Mouse (Mus musculus) heart, embryonic 13.5 days (tissue): ENCODE measurements around the gene Nup210. TPM values are rescaled to one million over a fixed set of nuclear protein-coding genes. Genes with fewer than 3 reads are reported as not detected.
"Not testable (repeated sequence)": the region's sequence is repeated elsewhere in the genome, so short reads cannot be mapped to it uniquely, and the experiment has no call there.

Source experiments
- ATAC-seq: fragments of 200-750 bp; cut with Nextera tagmentation; 2 replicates; pipeline ENCODE4 v1.8.0; 2017; ENCODE audit warnings: moderate TSS enrichment; ENCODE audit not compliant: insufficient number of reproducible peaks, low FRiP score, low TSS enrichment; ENCODE audit errors: extremely low read depth
- H3K27ac ChIP-seq: fragments of 300-500 bp; sonication (generic); replicated peaks from 2 replicates; pipeline ENCODE4 v1.5.1; 2015; ENCODE audit warnings: moderate library complexity, mild to moderate bottlenecking, inconsistent platforms
- H3K27me3 ChIP-seq: fragments of 300-500 bp; sonication (generic); replicated peaks from 2 replicates; pipeline ENCODE4 v1.6.1; 2015; ENCODE audit warnings: mild to moderate bottlenecking, inconsistent platforms
- H3K36me3 ChIP-seq: fragments of 300-500 bp; sonication (generic); 2 replicates; pipeline ENCODE4 v1.6.1; 2015; ENCODE audit warnings: mild to moderate bottlenecking, inconsistent platforms
- H3K4me1 ChIP-seq: fragments of 300-500 bp; sonication (generic); 2 replicates; pipeline ENCODE4 v1.6.1; 2015; ENCODE audit warnings: inconsistent platforms
- H3K4me2 ChIP-seq: fragments of 300-500 bp; sonication (generic); 2 replicates; pipeline ENCODE4 v1.6.1; 2015; ENCODE audit warnings: inconsistent platforms, mild to moderate bottlenecking, moderate library complexity
- H3K4me3 ChIP-seq: fragments of 300-500 bp; sonication (generic); 2 replicates; pipeline ENCODE4 v1.5.1; 2015; ENCODE audit warnings: moderate library complexity, mild to moderate bottlenecking, inconsistent platforms
- H3K9ac ChIP-seq: fragments of 300-500 bp; sonication (generic); 2 replicates; pipeline ENCODE4 v1.6.1; 2015; ENCODE audit warnings: inconsistent platforms, mild to moderate bottlenecking, moderate library complexity
- H3K9me3 ChIP-seq: fragments of 300-500 bp; sonication (generic); 2 replicates; pipeline ENCODE4 v1.6.1; 2016; ENCODE audit warnings: inconsistent platforms
- WGBS: fragments of 180-500 bp; shearing (Covaris S2); methylation state at CpG from one replicate; pipeline ENCODE4 v1.1.7; 2015; ENCODE audit warnings: mixed read lengths; 5-methylcytosine and 5-hydroxymethylcytosine counted together
- polyA plus RNA-seq: library from polyadenylated mRNA; unstranded; fragments of >200 nt; fragmentation: Nextera tagmentation; extraction: Ambion mirVana; gene quantifications from 2 replicates; pipeline ENCODE4 v1.2.1, GENCODE M21; 2015

The Nup210 gene
- polyA plus RNA-seq, 1 experiment from 2014 or later, result 7.6 TPM

DNA sequence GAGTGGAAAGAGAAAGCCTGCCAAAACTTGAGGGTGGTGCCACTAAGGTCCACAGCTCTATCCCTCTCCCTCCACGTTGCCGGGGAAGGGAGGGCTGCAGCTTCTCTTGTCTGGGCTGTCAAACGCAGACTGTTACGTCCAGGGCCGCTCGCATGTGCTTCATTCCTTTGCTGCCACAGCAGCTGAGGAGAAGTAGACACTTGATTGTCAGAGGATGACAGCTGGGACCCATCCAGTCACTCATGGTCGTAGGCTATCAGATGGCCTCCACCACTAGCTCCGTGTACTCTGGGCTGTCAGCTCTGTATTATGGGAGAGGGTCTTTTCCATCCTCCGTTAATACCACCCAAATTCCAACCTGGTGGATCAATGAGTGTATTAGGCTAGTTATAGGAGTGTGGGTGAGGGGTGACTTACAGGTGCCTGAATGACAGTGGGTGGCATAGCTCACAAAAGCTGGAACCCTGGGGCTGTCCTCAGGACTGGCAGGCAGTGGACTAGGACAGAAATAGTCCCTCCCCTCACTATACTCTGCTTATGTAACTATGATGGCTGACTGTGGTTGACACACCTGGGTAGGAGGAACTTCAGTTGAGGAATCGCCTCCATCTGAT, 20.8 kb upstream of the Nup210 start:
- no peaks in the 10 kb centered on the region for H3K9me3 ChIP-seq
- H3K36me3 ChIP-seq, result no peaks in the 10 kb centered on the region
- H3K27ac ChIP-seq, result no peak overlapping the region
- no peak overlapping the region for H3K9ac ChIP-seq
- peaks cover 5% of the 10 kb centered on the region for H3K4me1 ChIP-seq
- 42% methylated on average over 10 of the region's 10 CpGs for WGBS
- no peak overlapping the region for H3K4me2 ChIP-seq
- H3K4me3 ChIP-seq, result no peak overlapping the region
- ATAC-seq, result no peak
- peaks cover 37% of the 10 kb centered on the region for H3K27me3 ChIP-seq

DNA sequence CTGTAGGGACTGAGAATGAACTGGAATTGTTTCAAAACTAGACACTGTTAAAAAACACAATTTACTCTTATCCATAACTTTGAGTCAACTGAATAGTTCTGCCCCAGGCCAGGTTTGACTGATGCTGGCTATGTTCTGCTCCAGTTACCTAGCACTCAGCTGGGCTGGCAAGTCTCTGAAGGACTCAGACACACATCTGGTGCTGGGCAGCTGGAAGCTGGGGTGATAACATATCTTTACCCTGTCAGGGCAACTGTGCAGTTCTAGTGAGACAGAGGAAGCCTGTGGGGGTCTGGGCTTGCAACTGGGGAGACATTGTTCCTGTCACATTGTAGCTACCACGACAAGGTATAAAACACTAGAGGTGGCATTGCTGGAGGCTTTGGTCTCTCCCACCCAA, 14.2 kb upstream of the Nup210 start:
- Histone ChIP-seq H3K36me3 (no peaks in the 10 kb centered on the region), H3K4me1 (peaks cover 11% of the 10 kb centered on the region), H3K27me3 (peaks cover 40% of the 10 kb centered on the region), H3K9me3 (no peaks in the 10 kb centered on the region), H3K9ac (no peak overlapping the region), H3K27ac (no peak overlapping the region), H3K4me2 (no peak overlapping the region), H3K4me3 (no peak overlapping the region)
- no peak for ATAC-seq
- WGBS, result 20% methylated on average over 1 of the region's 1 CpGs

DNA sequence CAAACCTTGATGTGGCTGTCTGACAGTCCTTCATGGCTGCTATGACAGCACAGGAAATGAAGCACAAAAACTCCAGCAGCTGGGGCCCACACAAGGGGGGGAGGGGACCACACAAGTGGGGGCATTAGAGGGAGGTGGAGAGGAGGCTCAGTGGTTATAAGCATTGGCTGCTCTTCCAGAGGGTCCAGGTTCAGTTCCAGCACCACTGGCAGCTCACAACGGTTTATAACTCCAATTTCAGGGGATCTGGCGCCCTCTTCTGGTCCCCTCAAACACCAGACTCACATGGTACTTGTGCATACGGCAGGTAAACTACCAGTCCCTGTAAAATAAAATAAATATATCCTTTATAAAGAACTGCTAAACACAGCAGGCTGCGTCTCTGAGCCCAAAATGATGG, 12.4 kb upstream of the Nup210 start:
- no peaks in the 10 kb centered on the region for H3K36me3 ChIP-seq
- H3K27ac ChIP-seq, result no peak overlapping the region
- H3K4me2 ChIP-seq, result no peak overlapping the region
- no peak for ATAC-seq
- no peak overlapping the region for H3K9ac ChIP-seq
- H3K4me3 ChIP-seq, result no peak overlapping the region
- H3K9me3 ChIP-seq, result no peaks in the 10 kb centered on the region
- WGBS, result 45% methylated on average over 4 of the region's 4 CpGs
- H3K27me3 ChIP-seq, result peaks cover 33% of the 10 kb centered on the region
- H3K4me1 ChIP-seq, result peaks cover 26% of the 10 kb centered on the region

DNA sequence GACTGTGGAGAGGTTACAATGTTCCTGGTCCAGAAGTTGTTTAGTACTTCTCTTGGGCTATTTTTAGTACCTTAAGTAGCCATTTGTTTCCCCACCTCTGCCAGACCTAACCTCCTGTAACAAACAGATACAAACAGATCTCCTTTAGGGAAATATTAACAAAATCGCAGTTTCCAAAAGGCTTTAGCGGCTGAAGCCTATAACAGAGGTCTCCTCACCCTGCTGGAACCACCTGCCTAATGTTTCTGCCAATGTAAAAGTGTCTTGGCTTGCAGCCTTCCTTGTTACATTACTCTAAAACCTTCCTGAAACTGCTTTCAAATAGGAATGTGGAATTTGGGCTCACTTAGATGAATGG, 8.6 kb upstream of the Nup210 start:
- Histone ChIP-seq H3K4me1 (peaks cover 17% of the 10 kb centered on the region), H3K27me3 (peaks cover 22% of the 10 kb centered on the region), H3K27ac (no peak overlapping the region), H3K36me3 (no peaks in the 10 kb centered on the region), H3K9me3 (no peaks in the 10 kb centered on the region), H3K9ac (no peak overlapping the region), H3K4me2 (0 out of 2 replicates have a peak overlapping the region, but pooled peaks have one; percentile 3), H3K4me3 (no peak overlapping the region)
- 60% methylated on average over 2 of the region's 2 CpGs for WGBS
- ATAC-seq, result no peak

DNA sequence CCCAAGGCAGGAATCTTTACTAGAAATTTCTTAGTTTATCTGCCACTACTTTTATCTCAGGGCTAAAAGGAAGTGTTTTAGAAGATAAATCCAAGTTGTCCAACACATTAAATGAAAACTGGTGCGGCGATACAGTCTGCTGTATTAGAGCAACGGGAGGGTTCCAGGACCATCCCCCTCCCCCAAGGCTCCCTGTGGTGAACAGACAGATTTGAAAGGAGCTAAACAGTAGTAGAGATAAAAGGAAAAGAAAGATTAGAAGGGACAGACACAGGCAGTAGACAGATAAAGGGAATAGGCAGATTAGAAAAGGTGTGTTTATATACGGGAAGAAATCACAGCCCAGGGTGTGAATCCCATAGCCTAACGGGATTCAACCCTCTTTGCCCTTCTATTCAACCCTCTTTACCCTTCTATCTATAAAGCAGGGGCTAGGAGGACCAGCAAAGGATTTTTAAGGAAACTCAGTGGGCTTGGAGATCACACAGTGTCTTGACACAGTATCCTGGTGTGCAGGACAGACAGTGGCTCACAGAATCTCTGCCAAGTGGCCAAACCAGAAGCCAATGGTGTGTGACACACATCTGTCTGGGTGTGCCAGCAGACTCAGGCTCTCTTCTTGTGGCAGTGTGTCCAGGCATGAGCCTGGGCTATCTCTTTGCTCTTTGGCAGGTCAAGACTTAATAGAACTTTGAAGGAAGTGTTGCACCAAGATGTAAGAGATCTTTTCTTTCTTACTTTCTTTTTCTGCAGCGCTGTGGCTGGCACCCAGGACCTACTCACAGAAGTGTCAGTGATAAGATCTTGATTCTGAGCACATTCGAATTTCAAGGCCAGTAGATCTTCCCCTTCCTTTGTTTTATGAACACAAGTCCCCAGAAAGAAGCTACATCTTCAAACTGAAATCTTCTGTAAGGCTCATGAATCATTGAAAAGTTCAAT, 7.9 kb upstream of the Nup210 start:
- Histone ChIP-seq H3K27ac (no peak overlapping the region), H3K4me2 (0 out of 2 replicates have a peak overlapping the region, but pooled peaks have one; percentile 3)

DNA sequence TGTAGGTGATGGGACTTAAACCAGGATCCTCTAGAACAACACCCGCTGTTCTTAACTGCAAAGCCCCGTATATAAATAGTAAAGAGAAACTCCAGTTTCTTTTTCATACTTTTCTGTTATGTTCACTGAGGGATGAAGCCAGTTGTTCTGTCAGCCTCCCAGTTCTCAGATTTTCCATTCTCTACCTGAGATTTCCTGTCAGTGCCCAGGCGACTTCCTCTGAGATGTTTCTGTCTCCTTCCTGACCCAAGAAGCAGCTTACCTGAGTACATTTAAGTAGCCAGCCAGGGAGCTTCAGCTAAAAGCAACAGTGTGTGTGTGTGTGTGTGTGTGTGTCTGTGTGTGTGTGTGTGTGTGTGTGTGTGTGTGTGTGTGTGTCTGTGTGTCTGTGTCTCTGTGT, 6.8 kb upstream of the Nup210 start:
- no peak for ATAC-seq
- no peaks in the 10 kb centered on the region for H3K9me3 ChIP-seq
- WGBS, result 74% methylated on average over 3 of the region's 3 CpGs

More for the DNA sequence above, 7.9 kb upstream of the Nup210 start:
- 23% methylated on average over 7 of the region's 7 CpGs for WGBS
- ATAC-seq, result no peak
- Histone ChIP-seq H3K9me3 (no peaks in the 10 kb centered on the region), H3K36me3 (no peaks in the 10 kb centered on the region), H3K4me3 (no peak overlapping the region), H3K9ac (0 out of 2 replicates have a peak overlapping the region, but pooled peaks have one; percentile 29), H3K27me3 (peaks cover 22% of the 10 kb centered on the region), H3K4me1 (peaks cover 17% of the 10 kb centered on the region)

DNA sequence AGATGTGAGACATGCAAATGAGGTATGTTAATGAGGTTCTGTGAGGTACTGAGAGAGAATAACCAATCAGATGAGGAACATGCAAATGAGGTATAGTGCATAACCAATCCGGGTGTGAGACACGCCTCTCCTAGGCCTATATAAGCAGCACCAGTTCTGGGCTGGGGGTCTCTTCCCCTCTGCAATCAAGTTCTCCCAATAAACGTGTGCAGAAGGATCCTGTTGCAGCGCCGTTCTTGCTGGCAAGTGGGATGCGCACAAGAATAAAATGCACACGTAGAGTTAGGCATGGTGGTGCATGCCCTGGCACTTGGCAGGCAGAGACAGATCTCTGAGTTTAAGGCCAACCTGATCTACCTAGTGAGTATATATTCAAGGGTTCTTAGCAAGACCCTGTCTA, 4.5 kb upstream of the Nup210 start:
- H3K4me2 ChIP-seq, H3K9me3 ChIP-seq, H3K36me3 ChIP-seq, ATAC-seq, H3K9ac ChIP-seq, H3K4me3 ChIP-seq, H3K27ac ChIP-seq: not testable (repeated sequence)
- H3K27me3 ChIP-seq, result peaks cover 16% of the 10 kb centered on the region
- H3K4me1 ChIP-seq, result peaks cover 32% of the 10 kb centered on the region
- WGBS, result 96% methylated on average over 7 of the region's 7 CpGs

More for the DNA sequence above, 6.8 kb upstream of the Nup210 start:
- H3K27me3 ChIP-seq, result peaks cover 28% of the 10 kb centered on the region
- peaks cover 17% of the 10 kb centered on the region for H3K4me1 ChIP-seq
- H3K4me3 ChIP-seq, result no peak overlapping the region
- H3K4me2 ChIP-seq, result no peak overlapping the region
- H3K9ac ChIP-seq, result no peak overlapping the region
- no peaks in the 10 kb centered on the region for H3K36me3 ChIP-seq
- no peak overlapping the region for H3K27ac ChIP-seq

DNA sequence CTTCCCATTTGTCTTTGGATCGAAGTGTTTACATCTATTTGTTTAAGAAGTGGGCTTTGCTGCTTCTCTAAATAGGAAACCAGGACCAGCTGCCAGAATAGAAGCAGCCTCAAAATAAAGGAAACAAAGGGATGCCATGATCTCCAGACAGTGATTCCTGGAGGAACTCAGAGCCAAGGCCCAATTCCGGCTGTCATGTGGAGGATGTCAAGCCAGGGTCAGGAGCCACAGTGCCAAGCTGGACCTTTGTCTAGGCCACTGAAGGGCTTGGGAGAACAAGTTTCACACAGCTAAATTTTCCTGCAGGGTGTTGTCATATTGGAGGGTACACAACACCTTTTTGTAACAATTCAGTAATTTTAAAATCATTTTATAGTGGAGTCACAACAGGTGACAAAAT, 3.6 kb upstream of the Nup210 start:
- no peak overlapping the region for H3K27ac ChIP-seq
- 82% methylated on average over 2 of the region's 2 CpGs for WGBS

DNA sequence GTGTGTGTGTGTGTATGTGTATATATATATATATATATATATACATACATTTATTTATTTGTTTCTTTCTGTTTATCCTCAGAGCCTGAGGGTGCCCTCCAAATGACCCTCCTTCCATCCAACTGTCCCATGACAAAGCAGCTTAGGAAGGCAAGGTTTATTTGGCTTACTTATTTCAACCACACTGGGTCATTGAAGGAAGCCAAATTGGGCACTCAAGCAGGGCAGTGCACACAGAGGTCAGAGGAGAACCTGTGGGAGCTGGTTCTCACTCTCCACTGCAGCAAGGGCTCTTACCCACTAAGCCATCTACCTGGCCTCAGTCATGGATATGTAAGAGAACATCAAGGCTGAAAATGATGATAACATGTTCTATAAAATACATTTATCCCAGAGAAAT, 1.9 kb upstream of the Nup210 start:
- Histone ChIP-seq H3K4me1 (peaks cover 32% of the 10 kb centered on the region), H3K4me2 (no peak overlapping the region), H3K27ac (no peak overlapping the region), H3K36me3 (no peaks in the 10 kb centered on the region), H3K9me3 (no peaks in the 10 kb centered on the region), H3K4me3 (no peak overlapping the region), H3K27me3 (peaks cover 25% of the 10 kb centered on the region), H3K9ac (no peak overlapping the region)
- no peak for ATAC-seq

More for the DNA sequence above, 3.6 kb upstream of the Nup210 start:
- no peaks in the 10 kb centered on the region for H3K36me3 ChIP-seq
- no peak for ATAC-seq
- H3K9ac ChIP-seq, result no peak overlapping the region
- H3K4me1 ChIP-seq, result peaks cover 36% of the 10 kb centered on the region
- no peak overlapping the region for H3K4me3 ChIP-seq
- H3K4me2 ChIP-seq, result no peak overlapping the region
- no peaks in the 10 kb centered on the region for H3K9me3 ChIP-seq
- H3K27me3 ChIP-seq, result peaks cover 19% of the 10 kb centered on the region

DNA sequence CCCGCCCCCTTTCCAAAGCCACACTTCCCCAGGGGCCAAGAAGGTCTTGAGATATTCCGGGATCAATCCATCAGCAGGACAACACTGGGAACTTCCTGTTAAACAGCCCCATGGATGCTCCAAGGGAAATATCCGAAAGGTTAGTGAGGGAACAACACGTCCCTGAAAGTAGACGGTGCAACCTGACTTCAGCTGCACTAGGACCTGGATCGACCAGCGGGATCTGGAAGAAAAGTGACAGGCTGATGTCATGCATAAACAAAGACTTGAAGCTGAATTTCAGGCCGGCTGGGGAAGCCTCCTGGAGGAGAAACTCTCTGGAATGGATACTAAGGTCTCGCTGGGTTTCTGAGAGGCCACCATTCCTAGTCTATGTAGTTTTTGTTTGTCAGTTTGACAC, 520 bp upstream of the Nup210 start:
- H3K27ac ChIP-seq, result peak overlapping the region; percentile 29
- peak overlapping the region; percentile 80 for H3K4me3 ChIP-seq
- ATAC-seq, result no peak
- peaks cover 32% of the 10 kb centered on the region for H3K4me1 ChIP-seq
- H3K4me2 ChIP-seq, result peak overlapping the region; percentile 99
- H3K27me3 ChIP-seq, result peaks cover 25% of the 10 kb centered on the region
- no peaks in the 10 kb centered on the region for H3K9me3 ChIP-seq
- WGBS, result 2% methylated on average over 9 of the region's 9 CpGs
- peak overlapping the region; percentile 89 for H3K9ac ChIP-seq
- H3K36me3 ChIP-seq, result no peaks in the 10 kb centered on the region

DNA sequence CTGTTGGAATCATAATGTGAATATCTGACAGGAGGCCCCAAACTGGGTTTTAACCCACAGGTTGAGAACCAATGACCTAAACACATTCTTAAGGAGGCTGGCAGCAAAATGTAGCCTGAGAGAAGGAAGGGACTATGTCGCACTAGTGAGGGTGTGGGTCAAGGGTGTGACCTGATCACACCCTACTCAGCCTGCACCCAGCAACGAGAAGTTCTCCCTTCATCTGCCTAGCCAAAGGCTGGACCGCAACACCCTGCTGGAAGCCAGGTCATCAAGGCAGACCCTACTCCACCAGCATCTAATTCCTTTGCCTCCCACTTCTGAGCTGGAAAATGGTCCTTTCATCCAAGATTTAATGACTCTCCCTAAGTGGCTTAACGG, 776 bp downstream of the Nup210 start:
- H3K36me3 ChIP-seq, result no peaks in the 10 kb centered on the region
- H3K27me3 ChIP-seq, result peaks cover 25% of the 10 kb centered on the region
- no peak for ATAC-seq
- H3K4me1 ChIP-seq, result peaks cover 32% of the 10 kb centered on the region
- WGBS, result 27% methylated on average over 4 of the region's 4 CpGs
- peak overlapping the region; percentile 80 for H3K4me3 ChIP-seq
- H3K4me2 ChIP-seq, result peak overlapping the region; percentile 99
- peak overlapping the region; percentile 89 for H3K9ac ChIP-seq
- H3K9me3 ChIP-seq, result no peaks in the 10 kb centered on the region
- H3K27ac ChIP-seq, result no peak overlapping the region
